Mouse (Mus musculus) lung, postnatal 0 days (tissue): Measurements from ENCODE around the gene Fyn.
A peak's percentile ranks its signal among the peaks of the same experiment; 100 is the strongest.

Experiments
- CTCF ChIP-seq: IDR thresholded peaks from 2 replicates; pipeline ENCODE4 v1.5.1; 2016; ENCODE audit warnings: antibody characterized with exemption, mild to moderate bottlenecking
- EP300 ChIP-seq: IDR thresholded peaks from 2 replicates; pipeline ENCODE4 v1.6.1; 2016; ENCODE audit warnings: antibody characterized with exemption, mild to moderate bottlenecking, control low read depth

DNA sequence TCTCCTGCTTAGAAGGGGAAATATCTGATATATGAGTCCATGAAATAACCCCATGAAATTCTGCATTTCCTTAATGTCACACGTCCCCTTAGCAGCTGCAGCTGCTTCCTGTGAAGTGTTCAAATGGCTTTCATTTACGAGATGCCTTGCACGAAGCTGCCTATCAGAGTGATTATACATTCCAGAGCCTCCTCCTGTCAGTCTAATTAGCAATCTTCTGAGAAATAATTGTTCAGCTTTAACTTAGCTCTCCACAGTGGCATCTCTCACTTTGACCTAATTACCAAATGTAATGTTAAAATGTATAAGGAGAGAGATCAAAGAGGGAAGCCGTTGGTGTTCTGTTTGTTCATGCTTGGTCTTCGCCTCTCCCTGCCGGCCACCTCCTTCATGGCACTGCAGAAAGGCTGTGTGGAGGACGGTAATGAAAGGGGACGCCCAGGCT, 115.7 kb downstream of the Fyn start:
- 0 out of 2 replicates have a peak, but pooled peaks have one; percentile 12 for TF ChIP-seq CTCF
- TF ChIP-seq EP300: no peak
